ENCODE assay signal across 9 mouse cellular contexts in the genomic region with DNA sequence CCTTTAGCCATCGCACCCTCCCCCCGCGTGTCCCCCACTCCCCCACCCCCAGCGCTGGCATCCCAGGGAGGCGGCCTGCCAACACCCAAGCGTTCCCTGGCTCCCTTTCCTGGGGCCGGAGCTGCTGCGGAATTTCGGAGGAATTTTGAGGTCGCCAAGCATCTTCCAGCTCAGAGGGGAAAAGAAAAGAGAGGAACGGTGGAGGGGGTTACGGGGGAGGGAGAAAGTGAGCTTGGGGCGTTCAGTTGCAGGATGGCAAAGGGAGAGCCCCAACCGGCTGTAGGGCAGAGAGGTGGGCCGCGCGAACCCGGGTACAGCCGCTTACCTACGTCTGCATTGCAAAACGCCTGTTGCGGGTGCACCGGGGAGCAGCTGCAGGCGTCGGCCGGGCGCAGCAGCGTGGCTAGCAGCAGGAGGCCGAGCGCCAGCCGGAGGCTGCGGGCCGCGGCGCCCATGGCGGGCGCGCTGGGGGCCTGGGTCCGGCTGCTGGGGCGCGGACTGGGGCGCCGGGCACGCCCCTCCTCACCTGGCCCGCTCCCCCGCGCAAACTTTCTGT. TPM values are rescaled to one million over a fixed set of nuclear protein-coding genes. Genes with fewer than 3 reads are reported as not detected.
A peak's percentile ranks its signal among the peaks of the same experiment; 100 is the strongest.
DNase-seq lines count a peak whose midpoint lies in the region; ATAC-seq and TF ChIP-seq lines count a peak whose summit lies in the region.
"Had no signal": no experiment of that assay in that cellular context is flagged by ENCODE, and none has a peak within 500 bp of the region (broad histone marks: within the 10 kb centered on the region; RNA-seq: fewer than 3 reads in every experiment).

No protein-coding gene starts in this region.

- TF ChIP-seq CTCF in bone marrow, adult 2 months (IDR thresholded peaks at IDR 0.05; ENCODE audit: control insufficient read depth, insufficient read depth, low read length): no peak

- peak; percentile 58; the same call in 1 of the 2 replicates for ATAC-seq in neural tube, embryonic 11.5 days (ENCODE audit: insufficient read depth, low FRiP score, low TSS enrichment)
- ATAC-seq in embryonic facial prominence, embryonic 13.5 days (ENCODE audit: insufficient number of reproducible peaks, insufficient read depth, low FRiP score, low TSS enrichment, low read depth): peak; percentile 26
- no peak for ATAC-seq in liver, embryonic 13.5 days (ENCODE audit: low read depth)
- ATAC-seq in neural tube, embryonic 12.5 days (ENCODE audit: low FRiP score, low read depth): peak; percentile 71

- DNase-seq in neural tube, embryonic 11.5 days (ENCODE audit: low spot score): no peak
- no peak for DNase-seq in neural tube, embryonic 10.5 days (ENCODE audit: extremely low spot score, low spot score)
- peak; percentile 63 to 80 for DNase-seq in heart, postnatal 14 days
- no peak for DNase-seq in liver, embryonic 13.5 days
- no peak for DNase-seq in layer of hippocampus, adult 8-10 months (ENCODE audit: low spot score in 2 of 2)

- peaks cover 17% of the 10 kb centered on the region for H3K4me1 ChIP-seq in neural tube, embryonic 11.5 days (ENCODE audit: control insufficient read depth, insufficient read depth, low read length)
- no peaks in the 10 kb centered on the region; the same call in 1 of the 2 replicates for H3K4me1 ChIP-seq in bone marrow, adult 2 months (ENCODE audit: control insufficient read depth, insufficient read depth, low read length)
- H3K4me1 ChIP-seq in embryonic facial prominence, embryonic 13.5 days: peaks cover 54% of the 10 kb centered on the region
- H3K4me1 ChIP-seq in liver, embryonic 13.5 days (replicated peaks): peaks cover 13% of the 10 kb centered on the region
- peaks cover 32% of the 10 kb centered on the region for H3K4me1 ChIP-seq in neural tube, embryonic 12.5 days

- H3K4me3 ChIP-seq in neural tube, embryonic 11.5 days (ENCODE audit: low read depth, low read length): peak overlapping the region; percentile 78
- H3K4me3 ChIP-seq in bone marrow, adult 2 months (replicated peaks; ENCODE audit: control insufficient read depth, low read depth, low read length): peak overlapping the region; percentile 63
- peak overlapping the region; percentile 91 for H3K4me3 ChIP-seq in embryonic facial prominence, embryonic 13.5 days
- H3K4me3 ChIP-seq in liver, embryonic 13.5 days (replicated peaks): peak overlapping the region; percentile 54
- H3K4me3 ChIP-seq in neural tube, embryonic 12.5 days: peak overlapping the region; percentile 74

- no peaks in the 10 kb centered on the region for H3K27me3 ChIP-seq in neural tube, embryonic 11.5 days (ENCODE audit: control insufficient read depth, insufficient read depth, low read length)
- no peaks in the 10 kb centered on the region for H3K27me3 ChIP-seq in embryonic facial prominence, embryonic 13.5 days
- peaks cover 42% of the 10 kb centered on the region for H3K27me3 ChIP-seq in liver, embryonic 13.5 days
- no peaks in the 10 kb centered on the region for H3K27me3 ChIP-seq in neural tube, embryonic 12.5 days (replicated peaks)

- H3K27ac ChIP-seq in neural tube, embryonic 11.5 days (ENCODE audit: low read depth, low read length): peak overlapping the region; percentile 73
- H3K27ac ChIP-seq in bone marrow, adult 2 months (ENCODE audit: control insufficient read depth, insufficient read depth, low read depth, low read length, poor library complexity): peak overlapping the region; percentile 79
- H3K27ac ChIP-seq in embryonic facial prominence, embryonic 13.5 days: peak overlapping the region; percentile 97
- no peak overlapping the region for H3K27ac ChIP-seq in liver, embryonic 13.5 days
- peak overlapping the region; percentile 66 for H3K27ac ChIP-seq in neural tube, embryonic 12.5 days

- intact Hi-C loops in heart, postnatal 14 days (cut with DNase I): loop anchor here (2.0 kb wide), 1 partner anchor 36 kb away; no protein-coding TSS in a partner anchor

- H3K9ac ChIP-seq in neural tube, embryonic 11.5 days (ENCODE audit: low read length): peak overlapping the region; percentile 91
- H3K9ac ChIP-seq in embryonic facial prominence, embryonic 13.5 days: peak overlapping the region; percentile 98
- H3K9ac ChIP-seq in liver, embryonic 13.5 days: peak overlapping the region; percentile 63
- H3K9ac ChIP-seq in neural tube, embryonic 12.5 days: peak overlapping the region; percentile 92

- TF ChIP-seq POLR2A in bone marrow, adult 2 months (IDR thresholded peaks at IDR 0.05; ENCODE audit: borderline replicate concordance, control insufficient read depth, low read depth, low read length): no peak

- H3K4me2 ChIP-seq in neural tube, embryonic 11.5 days (ENCODE audit: low read depth): peak overlapping the region; percentile 88
- peak overlapping the region; percentile 79 for H3K4me2 ChIP-seq in embryonic facial prominence, embryonic 13.5 days
- H3K4me2 ChIP-seq in liver, embryonic 13.5 days: peak overlapping the region; percentile 66
- H3K4me2 ChIP-seq in neural tube, embryonic 12.5 days (replicated peaks): peak overlapping the region; percentile 89

- no peaks in the 10 kb centered on the region for H3K9me3 ChIP-seq in neural tube, embryonic 11.5 days (ENCODE audit: control insufficient read depth, low read length)
- no peaks in the 10 kb centered on the region for H3K9me3 ChIP-seq in embryonic facial prominence, embryonic 13.5 days
- no peaks in the 10 kb centered on the region for H3K9me3 ChIP-seq in liver, embryonic 13.5 days (replicated peaks)
- H3K9me3 ChIP-seq in neural tube, embryonic 12.5 days: no peaks in the 10 kb centered on the region

- WGBS in neural tube, embryonic 11.5 days: under 1% methylated on average over 46 of the region's 47 CpGs
- WGBS in bone marrow, adult 2 months: 1% methylated on average over 46 of the region's 47 CpGs
- WGBS in embryonic facial prominence, embryonic 13.5 days: under 1% methylated on average over 45 of the region's 47 CpGs
- WGBS in liver, embryonic 13.5 days (ENCODE audit: insufficient replicate concordance): 2% methylated on average over 44 of the region's 47 CpGs
- under 1% methylated on average over 46 of the region's 47 CpGs for WGBS in neural tube, embryonic 12.5 days

- H3K36me3 ChIP-seq in neural tube, embryonic 11.5 days (ENCODE audit: control insufficient read depth, insufficient read depth, low read length): no peaks in the 10 kb centered on the region
- H3K36me3 ChIP-seq in embryonic facial prominence, embryonic 13.5 days: peaks cover 18% of the 10 kb centered on the region
- no peaks in the 10 kb centered on the region for H3K36me3 ChIP-seq in liver, embryonic 13.5 days
- H3K36me3 ChIP-seq in neural tube, embryonic 12.5 days: no peaks in the 10 kb centered on the region

RNA-seq across cellular contexts. Expression of a gene that starts 0.8 kb away (rescaled TPM):
- 46.4 and 51.5 TPM in 2 replicates for polyA plus RNA-seq in neural tube, embryonic 11.5 days (2014; fragmentation: Nextera tagmentation; extraction: Ambion mirVana)
- 6.5 and 37.6 TPM in 2 replicates for polyA plus RNA-seq in bone marrow, adult 2 months (2011; ENCODE audit: insufficient read depth, insufficient read length, low replicate concordance, missing spikeins)
- 117 and 132 TPM in 2 replicates for polyA plus RNA-seq in embryonic facial prominence, embryonic 13.5 days (2015; fragmentation: Nextera tagmentation; extraction: Ambion mirVana)
- 100 to 1,000 TPM; 150 to 168 TPM for total RNA-seq in heart, postnatal 14 days (2021)
- 5.5 and 5.7 TPM in 2 replicates for polyA plus RNA-seq in liver, embryonic 13.5 days (2015; fragmentation: Nextera tagmentation; extraction: Ambion mirVana)
- 47.1 and 50.0 TPM in 2 replicates for polyA plus RNA-seq in neural tube, embryonic 12.5 days (2016; fragmentation: Nextera tagmentation; extraction: Ambion mirVana)
- 100 to 1,000 TPM; 225 to 284 (median 259) TPM for total RNA-seq in layer of hippocampus, adult 8-10 months (2022)

RNA-seq across cellular contexts. Expression of a gene that starts 12.4 kb away (rescaled TPM):
- 0.28 and 0.39 TPM in 2 replicates for polyA plus RNA-seq in neural tube, embryonic 11.5 days (2014; fragmentation: Nextera tagmentation; extraction: Ambion mirVana)
- 1.4 and 1.5 TPM in 2 replicates for polyA plus RNA-seq in bone marrow, adult 2 months (2011; ENCODE audit: insufficient read depth, insufficient read length, low replicate concordance, missing spikeins)
- polyA plus RNA-seq in embryonic facial prominence, embryonic 13.5 days (2015; fragmentation: Nextera tagmentation; extraction: Ambion mirVana): 0.58 and 0.74 TPM in 2 replicates
- 1 to 10 TPM in 1 of 2 experiments, under 1 TPM in 1; 1.00 to 2.0 TPM for total RNA-seq in heart, postnatal 14 days (2021)
- not detected in 2 replicates for polyA plus RNA-seq in liver, embryonic 13.5 days (2015; fragmentation: Nextera tagmentation; extraction: Ambion mirVana)
- polyA plus RNA-seq in neural tube, embryonic 12.5 days (2016; fragmentation: Nextera tagmentation; extraction: Ambion mirVana): 0.28 and 0.43 TPM in 2 replicates
- total RNA-seq in layer of hippocampus, adult 8-10 months (2022): 1 to 10 TPM; 1.5 to 2.2 (median 2.1) TPM
- total RNA-seq: common myeloid progenitor, adult 5-6 weeks had no signal

RNA-seq across cellular contexts. Expression of a gene that starts 47.2 kb away (rescaled TPM):
- 1.7 and 1.9 TPM in 2 replicates for polyA plus RNA-seq in neural tube, embryonic 11.5 days (2014; fragmentation: Nextera tagmentation; extraction: Ambion mirVana)
- 43.9 and 52.7 TPM in 2 replicates for polyA plus RNA-seq in bone marrow, adult 2 months (2011; ENCODE audit: insufficient read depth, insufficient read length, low replicate concordance, missing spikeins)
- 5.6 and 6.8 TPM in 2 replicates for polyA plus RNA-seq in embryonic facial prominence, embryonic 13.5 days (2015; fragmentation: Nextera tagmentation; extraction: Ambion mirVana)
- total RNA-seq in heart, postnatal 14 days (2021): 10 to 100 TPM; 21.2 to 24.1 TPM
- polyA plus RNA-seq in liver, embryonic 13.5 days (2015; fragmentation: Nextera tagmentation; extraction: Ambion mirVana): 25.4 and 32.3 TPM in 2 replicates
- polyA plus RNA-seq in neural tube, embryonic 12.5 days (2016; fragmentation: Nextera tagmentation; extraction: Ambion mirVana): 1.4 and 2.0 TPM in 2 replicates
- 100 to 1,000 TPM in 1 of 4 experiments, 10 to 100 TPM in 3; 17.0 to 100 (median 50.4) TPM for total RNA-seq in layer of hippocampus, adult 8-10 months (2022)

Comparison
In these comparisons a context has a peak if more than half of its experiments do, and no peak if none do; other contexts are left out.
1. DNase-seq: peak in heart, postnatal 14 days (2 of 2); none in neural tube, embryonic 11.5 days (single experiment), neural tube, embryonic 10.5 days (single experiment), liver, embryonic 13.5 days (single experiment) and layer of hippocampus, adult 8-10 months (0 of 2).
2. Peak in every context shown above with its lines, with median percentiles within 50 percentile points of each other: H3K4me2 ChIP-seq, H3K4me3 ChIP-seq and H3K9ac ChIP-seq.